Mouse (Mus musculus) right cerebral cortex, adult 18-20 months (tissue): ENCODE data around the gene Rasd1.
"Not testable (repeated sequence)": the region's sequence is repeated elsewhere in the genome, so short reads cannot be mapped to it uniquely, and the experiment has no call there.

Experiments used
- DNase-seq: peaks from one replicate; pipeline ENCODE4 v3.0.0; 2022; ENCODE audit warnings: mixed read lengths

Rasd1 gene

DNA sequence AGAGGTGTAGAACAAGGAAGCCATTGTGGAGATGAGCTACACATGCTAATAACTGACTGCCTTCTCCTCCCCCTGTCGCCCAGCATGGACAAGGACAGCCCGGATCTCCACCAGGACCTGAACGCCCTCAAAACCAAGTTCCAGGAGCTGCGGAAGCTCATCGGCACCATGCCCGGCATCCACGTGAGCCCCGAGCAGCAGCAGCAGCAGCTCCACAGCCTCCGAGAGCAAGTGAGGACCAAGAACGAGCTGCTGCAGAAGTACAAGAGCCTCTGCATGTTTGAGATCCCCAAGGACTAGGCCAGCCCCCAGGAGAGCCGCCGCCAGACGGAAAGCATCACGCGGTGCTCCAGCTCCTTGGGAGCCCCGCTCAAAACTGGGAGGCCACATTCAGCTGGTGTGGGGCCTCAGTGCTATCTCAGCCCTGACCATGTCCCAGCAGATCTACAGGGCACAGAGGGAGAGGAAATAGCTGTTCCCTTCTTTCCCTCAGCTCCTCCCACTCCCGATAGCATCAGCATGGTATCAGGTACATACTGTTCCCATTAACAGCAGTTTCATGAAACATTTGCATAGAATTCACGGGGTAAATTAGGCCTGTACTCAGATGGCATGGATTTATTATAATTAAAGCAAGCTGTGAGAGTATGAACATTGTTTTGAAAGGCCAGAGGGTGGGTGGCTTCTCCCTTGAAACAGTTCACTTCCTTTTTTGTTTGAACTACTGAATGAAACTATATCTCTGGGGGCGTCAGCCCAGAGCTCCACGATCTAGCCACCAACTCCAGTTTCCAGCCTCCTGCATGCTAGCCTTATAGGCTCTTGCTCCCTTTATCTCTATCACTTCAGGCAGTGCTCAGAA lies 4.0 kb downstream of the Rasd1 start:
- DNase-seq, result no peak

DNA sequence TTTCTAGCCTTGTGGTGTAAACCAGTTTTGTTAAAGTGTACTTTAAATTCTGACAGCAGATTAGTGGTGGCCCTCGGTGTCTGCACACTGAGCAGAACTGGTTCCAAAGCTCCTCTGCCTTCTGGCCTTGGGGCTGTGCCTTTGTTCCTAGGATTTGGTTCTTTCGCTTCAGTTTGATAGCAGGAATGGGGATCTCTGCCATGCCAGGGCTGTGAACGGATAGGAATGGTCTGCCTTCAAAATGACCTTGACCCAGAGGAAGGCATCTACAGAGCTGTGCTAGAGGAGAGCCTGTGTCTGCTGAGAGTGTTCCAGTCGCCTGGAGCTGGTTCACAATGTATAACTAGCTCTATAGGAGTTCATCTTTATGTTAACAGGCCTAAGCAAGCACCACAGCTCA lies 5.3 kb downstream of the Rasd1 start:
- DNase-seq, result no peak

DNA sequence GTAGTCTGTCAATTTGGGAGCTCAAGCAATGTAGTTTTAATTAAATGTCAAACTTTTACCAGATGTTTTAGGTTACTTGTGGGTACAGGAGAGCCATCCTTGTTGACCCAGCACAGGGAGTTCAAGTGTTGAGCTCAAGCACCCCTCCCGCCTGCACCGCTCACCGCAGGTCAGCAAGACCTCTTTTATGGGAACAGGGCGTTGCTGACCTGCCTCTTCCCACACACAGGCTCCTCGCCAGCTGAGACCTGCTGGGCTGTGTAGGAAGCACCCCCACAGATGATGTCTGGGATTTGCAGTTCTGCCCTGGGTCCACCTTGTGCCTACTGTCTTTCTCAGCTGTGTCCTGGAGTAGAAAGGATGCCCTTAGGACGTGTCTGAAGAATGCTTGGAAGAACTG lies 8.0 kb downstream of the Rasd1 start:
- DNase-seq, result no peak

DNA sequence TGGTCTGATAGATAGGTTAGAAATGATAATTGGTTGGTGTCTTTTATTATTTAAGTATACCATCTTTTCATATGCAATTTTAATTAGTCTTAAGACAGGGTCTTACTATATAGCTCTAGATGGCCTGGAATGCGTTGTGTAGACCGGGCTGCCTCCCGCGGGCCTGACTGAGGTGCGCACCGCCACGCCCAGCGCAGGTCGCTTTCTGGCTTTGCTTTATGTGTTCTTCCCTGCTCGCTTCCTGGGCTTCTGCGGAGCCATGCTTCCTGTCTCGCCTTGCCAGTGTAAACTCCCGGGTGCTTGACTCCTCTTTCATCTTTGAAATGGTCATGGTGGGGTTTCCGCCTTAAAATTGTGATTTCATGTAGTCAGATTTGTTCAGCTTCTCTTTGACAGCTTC lies 11.9 kb downstream of the Rasd1 start:
- no peak for DNase-seq

DNA sequence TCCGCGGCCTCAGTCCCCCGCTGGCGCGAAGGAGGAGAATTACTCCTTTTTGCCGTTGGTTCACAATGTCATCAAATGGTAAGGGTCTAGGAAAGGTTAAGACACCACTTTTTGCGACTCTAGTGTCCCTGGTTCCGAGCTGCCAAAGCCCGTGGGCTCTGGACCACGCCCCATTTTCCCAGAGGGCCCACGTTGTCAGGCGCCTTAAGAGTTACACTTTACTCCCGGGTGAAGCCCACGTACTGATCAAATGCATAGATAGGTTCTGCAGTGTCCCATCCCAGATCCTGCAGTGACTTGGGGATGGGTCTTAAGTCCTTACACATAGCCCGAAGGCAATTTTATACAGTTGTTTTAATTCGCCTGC lies 16.4 kb downstream of the Rasd1 start:
- no peak for DNase-seq

DNA sequence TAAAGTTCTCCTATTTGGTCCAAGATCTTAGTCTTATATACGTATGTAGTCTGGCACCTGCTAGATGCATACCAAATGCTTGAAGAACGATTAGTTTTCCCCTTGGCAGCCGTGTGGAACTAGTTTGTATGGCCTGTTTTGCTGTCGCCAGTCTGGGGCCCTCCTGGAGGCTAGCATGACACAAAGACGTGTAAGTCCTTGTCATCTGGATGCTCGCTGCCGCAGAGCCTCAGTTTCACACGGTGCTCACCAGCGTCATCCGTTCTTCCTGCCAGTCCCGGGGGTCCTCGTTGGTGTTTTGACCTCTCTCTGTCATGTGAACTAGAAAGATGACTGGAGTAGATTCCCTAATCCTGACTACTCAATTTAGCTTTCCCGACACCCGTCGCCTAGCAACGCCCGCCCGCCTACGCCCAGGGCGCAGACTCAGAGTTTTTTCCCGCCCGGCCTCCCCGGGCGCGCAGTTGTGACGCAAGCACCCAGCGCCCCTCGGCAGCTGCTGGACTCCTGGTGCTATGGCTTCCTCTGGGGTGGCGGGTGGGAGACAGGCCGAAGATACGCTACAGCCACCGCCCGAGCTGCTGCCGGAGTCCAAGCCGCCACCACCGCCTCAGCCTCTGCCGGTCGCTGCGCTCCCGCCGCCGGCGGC lies 16.9 kb downstream of the Rasd1 start, which contains the start of gene Med9:
Gene Med9 (plus strand): TSS at position 455 of the 649 bp plus-strand sequence.
- peak; percentile 96 for DNase-seq

DNA sequence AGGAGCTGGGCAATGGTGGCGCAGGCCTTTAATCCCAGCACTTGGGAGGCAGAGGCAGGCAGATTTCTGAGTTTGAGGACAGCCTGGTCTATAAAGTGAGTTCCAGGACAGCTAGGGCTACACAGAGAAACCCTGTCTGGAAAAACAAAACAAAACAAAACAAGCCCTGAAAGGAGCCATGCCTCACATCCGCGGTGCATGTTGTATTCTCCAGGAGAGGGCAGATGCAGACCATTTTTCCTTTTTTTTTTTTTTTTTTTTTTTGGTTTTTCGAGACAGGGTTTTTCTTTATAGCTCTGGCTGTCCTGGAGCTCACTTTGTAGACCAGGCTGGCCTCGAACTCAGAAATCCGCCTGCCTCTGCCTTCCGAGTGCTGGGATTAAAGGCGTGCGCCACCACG lies 19.9 kb downstream of the Rasd1 start:
- not testable (repeated sequence) for DNase-seq

DNA sequence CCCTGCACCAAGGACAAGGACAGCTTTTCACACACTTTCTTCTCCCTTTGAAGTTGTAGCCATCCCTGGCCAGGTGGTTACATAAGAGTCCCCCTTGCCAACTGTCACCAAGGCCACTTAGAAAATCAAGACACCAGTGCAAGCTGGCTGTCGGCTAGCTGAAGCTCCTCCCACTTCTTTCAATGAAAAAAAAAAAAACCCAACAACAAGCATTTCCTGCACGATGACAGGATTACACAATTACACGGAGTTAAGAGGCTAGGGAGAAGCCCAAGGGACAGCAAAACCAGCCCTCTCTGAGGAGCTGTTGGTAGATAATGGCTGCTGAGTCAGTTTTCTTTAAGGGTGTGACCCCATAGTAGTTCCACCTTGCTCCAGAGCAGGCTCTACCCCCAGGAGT lies 23.4 kb downstream of the Rasd1 start:
- no peak for DNase-seq

DNA sequence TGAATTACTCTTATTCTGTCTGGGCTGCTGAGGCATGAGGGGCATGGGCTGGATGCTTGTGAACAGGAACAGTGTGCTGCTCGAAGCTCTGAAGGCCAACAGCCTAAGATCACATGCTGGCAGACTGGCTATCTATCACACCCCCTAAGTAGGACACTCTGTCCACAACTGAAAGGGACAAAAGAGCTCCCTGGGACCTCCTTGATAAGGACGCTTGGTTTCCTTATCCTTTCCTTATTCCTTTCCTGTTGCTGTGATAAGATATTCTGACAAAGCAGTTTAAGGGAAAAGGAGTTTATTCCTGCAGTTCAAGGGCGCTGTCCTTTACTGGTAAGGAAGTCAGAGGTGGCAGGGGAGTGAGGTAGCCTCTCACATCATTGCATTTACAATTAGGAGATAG lies 24.1 kb downstream of the Rasd1 start:
- DNase-seq, result no peak

DNA sequence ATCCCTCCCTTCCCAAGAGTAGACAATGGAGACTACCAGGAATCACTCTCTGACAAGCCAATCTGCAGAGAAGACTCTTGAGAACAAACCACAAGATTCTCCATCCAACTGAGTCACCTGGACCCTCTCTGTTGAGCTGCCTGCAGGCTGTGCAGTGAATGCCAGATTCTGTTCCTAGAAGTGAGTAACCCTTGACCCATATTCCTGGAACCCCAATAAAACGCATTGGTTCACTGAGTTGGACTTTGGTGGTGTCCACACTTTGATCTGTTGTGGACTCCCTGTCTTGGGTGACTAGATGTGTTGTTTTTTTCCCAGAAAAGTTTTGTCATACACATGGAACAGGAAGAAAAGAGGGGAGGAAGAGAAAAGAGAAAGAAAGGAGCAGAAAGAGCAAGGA lies 24.9 kb downstream of the Rasd1 start:
- no peak for DNase-seq

DNA sequence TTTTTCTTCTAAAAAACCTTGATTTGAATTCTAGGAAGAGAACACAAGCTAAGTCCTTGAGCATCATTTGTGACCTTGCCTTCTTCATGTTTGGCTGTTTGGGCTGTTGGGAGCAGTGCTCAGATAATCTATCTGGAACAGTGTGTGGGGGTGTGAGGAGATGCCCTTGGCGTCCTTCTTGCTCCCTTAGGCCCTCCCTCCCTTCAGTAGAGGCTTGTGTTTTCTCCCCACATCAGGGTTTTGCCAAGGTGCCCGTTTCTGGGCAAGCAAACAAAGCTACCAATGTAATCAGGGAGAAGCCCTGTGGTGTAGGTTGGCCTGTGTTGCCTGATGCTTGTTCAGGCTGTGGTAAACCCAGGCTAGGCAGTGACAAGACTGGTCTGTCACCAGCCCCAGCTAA lies 27.1 kb downstream of the Rasd1 start:
- no peak for DNase-seq

DNA sequence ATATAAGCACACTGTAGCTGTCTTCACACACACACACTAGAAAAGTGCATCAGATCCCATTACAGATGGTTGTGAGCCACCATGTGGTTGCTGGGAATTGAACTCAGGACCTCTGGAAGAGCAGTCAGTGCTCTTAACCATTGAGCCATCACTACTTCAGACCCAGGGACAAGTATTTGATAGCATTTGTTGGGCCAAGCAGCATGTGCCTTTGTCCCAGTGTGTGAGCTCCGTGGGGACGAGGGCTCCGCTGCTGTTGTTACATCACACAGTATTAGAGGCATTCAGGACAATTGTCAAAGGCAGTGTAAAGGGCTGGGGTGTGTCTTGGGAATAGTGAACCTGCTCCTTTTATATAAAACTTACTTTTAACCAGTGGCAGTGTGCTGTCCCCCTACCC lies 27.7 kb downstream of the Rasd1 start:
- no peak for DNase-seq

DNA sequence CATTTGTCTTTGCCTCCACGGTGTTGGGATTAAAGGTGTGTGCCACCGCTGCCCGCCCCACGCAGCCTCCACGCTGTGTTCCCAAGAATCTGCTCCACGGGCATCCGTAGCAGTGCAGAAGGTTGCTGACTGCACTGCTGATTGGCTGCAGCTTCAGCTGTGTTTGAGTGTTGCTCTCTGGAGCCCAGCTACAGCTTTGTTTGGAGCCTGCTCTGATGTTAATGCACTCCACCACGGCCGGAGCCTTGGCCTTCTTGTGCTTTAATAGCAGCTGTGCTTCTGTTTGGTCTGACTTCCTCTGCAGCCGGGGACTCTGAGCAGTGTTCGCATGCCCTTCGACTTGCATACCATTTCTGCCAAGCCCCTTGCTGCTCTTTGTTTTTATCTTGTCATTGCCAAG lies 30.8 kb downstream of the Rasd1 start:
- no peak for DNase-seq

DNA sequence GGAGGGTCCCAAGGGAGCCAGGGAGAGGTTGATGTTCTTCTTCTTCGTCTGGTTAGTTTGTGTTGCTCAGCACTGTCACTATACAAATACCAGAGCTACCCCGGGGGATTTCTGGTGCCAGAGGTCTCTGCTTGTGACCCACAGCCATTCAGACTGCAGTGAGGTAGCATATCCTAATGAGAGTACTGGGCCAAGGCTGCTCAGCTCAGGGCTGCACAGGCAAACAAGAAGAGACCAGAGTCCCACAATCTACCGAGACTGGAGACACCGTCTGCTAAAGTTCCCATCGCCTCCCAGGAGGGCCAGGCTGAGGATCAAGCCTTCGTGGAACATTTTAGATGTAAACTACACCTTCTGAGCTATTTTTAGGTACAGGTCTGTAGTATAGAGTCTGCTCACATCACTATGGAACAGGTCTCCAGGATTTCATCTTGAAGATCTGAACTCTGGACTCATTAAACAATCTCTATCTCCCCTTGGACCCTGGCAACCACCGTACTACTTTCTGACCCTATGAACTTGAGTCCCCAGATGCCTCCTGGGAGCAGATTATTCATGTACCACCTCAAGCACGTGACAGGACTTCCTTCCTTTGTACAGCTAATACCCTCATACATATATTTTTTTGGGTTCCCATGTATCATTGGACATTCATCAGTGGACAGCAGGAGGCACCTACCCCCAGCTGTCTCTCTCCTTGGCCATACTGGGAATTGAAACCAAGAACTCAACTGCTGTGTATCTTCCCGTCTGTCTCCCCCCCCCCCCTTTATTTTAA lies 32.0 kb downstream of the Rasd1 start:
- DNase-seq, result no peak

DNA sequence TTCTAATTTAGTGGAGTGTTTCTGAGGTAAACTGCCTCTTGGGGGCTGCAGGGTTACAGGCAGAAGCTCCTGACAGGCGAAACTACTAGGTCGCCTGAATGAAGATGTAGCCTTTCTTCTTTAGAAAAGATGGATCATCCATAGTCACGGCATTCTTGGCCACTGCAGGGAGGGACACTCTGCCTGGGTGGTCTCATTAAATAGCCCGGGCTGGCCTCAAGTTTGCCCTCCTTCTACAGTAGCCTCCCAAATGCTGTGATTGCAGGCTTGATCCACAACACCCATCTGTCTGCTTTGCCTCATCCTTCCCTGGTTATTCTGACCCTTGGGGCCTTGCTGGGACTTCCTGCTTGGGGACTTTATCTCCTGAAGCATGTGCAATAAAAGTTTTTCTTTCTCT lies 34.7 kb downstream of the Rasd1 start:
- no peak for DNase-seq

DNA sequence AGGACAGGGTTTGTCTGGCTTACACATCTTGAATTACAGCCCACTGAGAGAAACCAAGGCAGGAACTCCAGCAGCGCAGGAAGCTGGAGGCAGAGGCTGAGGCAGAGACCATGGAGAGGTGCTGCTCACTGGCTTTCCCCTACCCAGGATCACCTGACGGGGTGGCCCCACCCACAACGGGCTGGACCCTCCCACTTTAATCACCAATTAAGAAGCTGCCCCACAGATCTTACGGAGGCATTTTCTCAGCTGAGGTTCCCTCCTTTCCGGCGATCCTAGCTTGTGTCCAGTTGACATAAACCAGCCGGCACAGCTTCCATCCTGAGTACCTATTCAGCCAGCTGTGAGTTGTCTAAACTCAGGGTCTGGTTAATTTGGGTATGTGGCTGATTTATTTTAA lies 43.5 kb downstream of the Rasd1 start:
- no peak for DNase-seq

DNA sequence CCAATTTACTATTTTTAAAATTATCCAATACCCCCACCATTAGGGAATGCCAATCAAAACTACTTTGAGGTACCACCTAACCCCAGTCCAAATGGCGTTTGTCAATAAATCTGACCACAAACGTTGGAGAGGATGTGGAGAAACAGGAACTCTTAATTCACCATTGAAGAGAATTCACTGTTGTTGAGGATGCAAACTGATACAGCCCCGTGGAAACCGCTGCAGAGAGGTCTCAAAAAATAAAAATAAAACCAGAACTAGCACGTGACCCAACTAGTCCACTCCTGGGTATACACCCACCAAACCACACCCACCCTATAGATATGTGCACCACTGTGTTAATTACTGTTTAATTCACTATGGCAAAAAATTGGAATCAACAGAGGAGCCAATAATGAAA lies 44.4 kb downstream of the Rasd1 start:
- DNase-seq, result no peak

DNA sequence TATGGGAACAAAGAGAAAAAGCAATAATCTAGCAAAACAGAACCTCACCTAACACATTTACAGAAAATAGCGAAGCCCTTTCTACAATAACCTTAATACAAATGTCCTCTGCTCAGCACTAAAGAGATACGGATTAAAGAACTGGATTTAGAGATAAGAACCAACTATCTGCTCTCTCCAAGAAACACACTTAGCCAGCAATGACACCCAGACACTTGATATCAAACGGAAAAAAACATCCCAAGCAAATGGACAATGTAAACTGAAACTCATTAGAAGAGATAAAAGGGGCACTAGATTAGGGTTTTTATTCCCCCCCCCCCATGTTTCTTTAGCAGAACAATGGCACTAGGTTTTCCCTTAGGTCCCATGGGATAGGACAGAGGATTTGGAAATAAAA lies 45.3 kb downstream of the Rasd1 start:
- no peak for DNase-seq

DNA sequence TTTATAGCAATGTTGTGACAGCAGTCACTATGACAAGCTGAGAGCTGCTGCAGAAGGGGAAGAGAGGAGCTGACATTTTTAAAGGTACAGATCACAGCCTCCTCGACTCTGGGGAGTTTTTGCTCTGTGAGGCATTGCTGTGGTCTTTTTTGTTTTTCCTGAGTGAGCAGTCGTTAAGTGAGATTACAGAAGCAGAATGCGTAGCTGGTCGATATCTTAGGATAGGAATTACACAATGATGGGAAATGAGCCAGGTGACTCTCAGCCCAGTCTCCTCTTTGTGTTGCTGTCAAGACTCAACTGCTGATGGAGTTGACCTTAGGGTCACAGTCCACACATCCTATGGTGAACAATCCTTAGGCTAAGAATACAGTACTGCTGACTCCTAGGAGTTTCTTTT lies 46.7 kb downstream of the Rasd1 start:
- no peak for DNase-seq

DNA sequence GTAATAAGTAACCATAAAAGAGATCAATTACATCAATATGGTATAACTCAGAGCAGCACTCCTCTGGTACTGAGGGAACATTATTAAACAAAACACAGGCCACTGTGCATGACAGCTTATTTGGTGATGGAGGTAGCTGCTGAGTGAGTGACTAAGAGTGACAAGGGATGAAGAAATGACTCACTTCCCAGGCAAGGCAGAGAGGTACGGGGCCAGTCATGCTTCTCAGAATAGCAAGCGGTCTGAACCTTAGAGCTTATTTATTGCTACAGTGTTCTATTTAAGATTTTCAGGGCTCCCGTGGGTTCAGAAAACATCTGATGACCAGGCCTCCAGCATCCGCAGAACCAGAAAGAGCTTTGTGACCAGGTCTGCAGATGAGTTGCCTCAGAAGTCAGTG lies 51.0 kb downstream of the Rasd1 start:
- no peak for DNase-seq
